Mouse (Mus musculus) midbrain, embryonic 15.5 days (tissue): ENCODE data around the gene Arl4c. TPM values are rescaled to one million over a fixed set of nuclear protein-coding genes. Genes with fewer than 3 reads are reported as not detected.
"Not testable (repeated sequence)": the region's sequence is repeated elsewhere in the genome, so short reads cannot be mapped to it uniquely, and the experiment has no call there.

ENCODE experiments used
- ATAC-seq: fragments of 200-750 bp; cut with Nextera tagmentation; replicated peaks from 2 replicates; pipeline ENCODE4 v1.8.0; 2017; ENCODE audit warnings: moderate TSS enrichment
- H3K27ac ChIP-seq: fragments of 300-500 bp; sonication (generic); 2 replicates; pipeline ENCODE4 v1.5.1; 2015; ENCODE audit warnings: mild to moderate bottlenecking, inconsistent platforms
- H3K27me3 ChIP-seq: fragments of 300-500 bp; sonication (generic); replicated peaks from 2 replicates; pipeline ENCODE4 v1.6.1; 2015; ENCODE audit warnings: inconsistent platforms
- H3K36me3 ChIP-seq: fragments of 300-500 bp; sonication (generic); replicated peaks from 2 replicates; pipeline ENCODE4 v1.6.1; 2015; ENCODE audit warnings: inconsistent platforms
- H3K4me1 ChIP-seq: fragments of 300-500 bp; sonication (generic); 2 replicates; pipeline ENCODE4 v1.6.1; 2015; ENCODE audit warnings: inconsistent platforms
- H3K4me2 ChIP-seq: fragments of 300-500 bp; sonication (generic); 2 replicates; pipeline ENCODE4 v1.6.1; 2015; ENCODE audit warnings: inconsistent platforms, mild to moderate bottlenecking, moderate library complexity
- H3K4me3 ChIP-seq: fragments of 300-500 bp; sonication (generic); 2 replicates; pipeline ENCODE4 v1.5.1; 2015; ENCODE audit warnings: mild to moderate bottlenecking, inconsistent platforms
- H3K9ac ChIP-seq: fragments of 300-500 bp; sonication (generic); 2 replicates; pipeline ENCODE4 v1.6.1; 2015; ENCODE audit warnings: mild to moderate bottlenecking, inconsistent platforms
- H3K9me3 ChIP-seq: fragments of 300-500 bp; sonication (generic); 2 replicates; pipeline ENCODE4 v1.6.1; 2016; ENCODE audit warnings: inconsistent platforms
- WGBS: fragments of 180-500 bp; shearing (Covaris S2); methylation state at CpG from one replicate; pipeline ENCODE4 v1.1.7; 2015; ENCODE audit warnings: mixed read lengths; 5-methylcytosine and 5-hydroxymethylcytosine counted together
- polyA plus RNA-seq: library from polyadenylated mRNA; unstranded; fragments of >200 nt; fragmentation: Nextera tagmentation; extraction: Ambion mirVana; gene quantifications from 2 replicates; pipeline ENCODE4 v1.2.1, GENCODE M21; 2015

Gene Arl4c
- polyA plus RNA-seq, 1 experiment from 2014 or later = 55.6 TPM

DNA sequence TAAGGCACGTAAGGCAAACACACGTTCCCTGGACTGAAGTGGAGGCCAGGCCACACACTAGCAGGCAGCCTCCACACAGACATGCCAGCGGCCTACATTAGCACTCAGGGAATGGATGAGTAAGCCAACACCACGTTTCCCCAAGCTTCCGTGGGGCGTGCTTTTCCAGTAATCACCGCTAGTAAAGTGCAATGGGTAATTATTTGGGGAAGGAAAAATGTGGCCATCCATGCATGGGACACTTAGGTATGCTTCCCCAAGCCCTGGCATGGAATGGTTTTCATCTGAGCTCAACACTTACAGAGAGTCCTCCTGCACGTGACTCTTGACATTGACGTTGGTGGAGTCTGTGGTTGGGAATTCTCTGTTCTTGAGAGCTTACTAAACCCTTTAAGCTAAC lies 50.4 kb downstream of the Arl4c start:
- H3K36me3 ChIP-seq = no peaks in the 10 kb centered on the region
- no peak overlapping the region for H3K9ac ChIP-seq
- H3K4me2 ChIP-seq = no peak overlapping the region
- no peak for ATAC-seq
- H3K4me1 ChIP-seq = no peaks in the 10 kb centered on the region
- no peaks in the 10 kb centered on the region for H3K27me3 ChIP-seq
- WGBS = 80% methylated on average over 9 of the region's 9 CpGs
- no peak overlapping the region for H3K27ac ChIP-seq
- H3K9me3 ChIP-seq = no peaks in the 10 kb centered on the region
- H3K4me3 ChIP-seq = no peak overlapping the region

DNA sequence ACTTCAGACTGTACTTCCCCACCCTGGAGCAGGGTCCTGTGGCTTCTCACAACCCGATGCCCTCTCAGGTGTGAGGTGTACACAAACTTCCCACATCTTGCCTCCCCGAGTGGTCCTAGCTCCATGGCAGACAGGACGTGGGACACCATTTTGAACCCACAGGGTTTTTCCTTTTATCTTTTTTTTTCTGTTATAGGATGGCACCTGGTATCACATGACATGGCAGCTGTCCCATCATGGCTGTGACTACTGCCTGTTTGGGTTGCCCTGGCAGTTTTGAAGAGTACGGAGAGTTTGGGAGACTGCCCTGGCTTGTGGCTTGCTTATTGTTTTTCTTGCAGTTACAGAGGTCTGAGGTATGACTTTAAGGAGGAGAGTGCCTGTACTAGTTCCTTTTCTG lies 53.3 kb downstream of the Arl4c start:
- Histone ChIP-seq H3K4me1 (no peaks in the 10 kb centered on the region), H3K27me3 (no peaks in the 10 kb centered on the region), H3K9ac (no peak overlapping the region), H3K4me2 (no peak overlapping the region), H3K4me3 (no peak overlapping the region), H3K9me3 (no peaks in the 10 kb centered on the region), H3K36me3 (no peaks in the 10 kb centered on the region), H3K27ac (no peak overlapping the region)
- ATAC-seq = no peak
- WGBS = 95% methylated on average over 4 of the region's 4 CpGs

DNA sequence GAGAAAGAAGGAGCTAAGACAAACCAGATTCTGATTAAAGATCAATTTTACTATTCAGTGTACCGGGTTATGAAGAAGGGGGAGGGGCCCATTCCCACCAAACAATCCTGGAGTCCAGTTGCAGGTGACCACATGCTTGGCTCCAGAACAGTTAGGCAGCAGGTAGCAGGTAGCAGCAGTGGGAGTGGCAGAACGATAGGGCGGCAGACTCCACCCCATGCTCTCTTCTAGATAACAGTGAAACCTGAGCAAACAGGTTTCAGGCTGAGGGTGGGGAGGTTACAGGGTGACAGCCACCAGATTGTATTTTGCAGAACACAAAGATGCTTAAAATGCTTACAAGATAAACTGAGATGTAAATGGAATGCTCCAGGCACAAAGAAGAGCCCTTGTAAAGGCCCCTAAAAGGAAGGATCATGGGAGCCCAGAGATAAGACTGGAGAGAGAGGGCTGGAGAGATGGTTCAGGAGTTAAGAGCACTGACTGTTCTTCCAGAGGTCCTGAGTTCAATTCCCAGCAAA lies 56.4 kb downstream of the Arl4c start:
- ATAC-seq = no peak
- Histone ChIP-seq H3K4me1 (no peaks in the 10 kb centered on the region), H3K4me2 (no peak overlapping the region), H3K4me3 (no peak overlapping the region), H3K36me3 (no peaks in the 10 kb centered on the region), H3K9ac (no peak overlapping the region), H3K27ac (no peak overlapping the region), H3K9me3 (no peaks in the 10 kb centered on the region), H3K27me3 (no peaks in the 10 kb centered on the region)
- WGBS = 71% methylated on average over 3 of the region's 3 CpGs

DNA sequence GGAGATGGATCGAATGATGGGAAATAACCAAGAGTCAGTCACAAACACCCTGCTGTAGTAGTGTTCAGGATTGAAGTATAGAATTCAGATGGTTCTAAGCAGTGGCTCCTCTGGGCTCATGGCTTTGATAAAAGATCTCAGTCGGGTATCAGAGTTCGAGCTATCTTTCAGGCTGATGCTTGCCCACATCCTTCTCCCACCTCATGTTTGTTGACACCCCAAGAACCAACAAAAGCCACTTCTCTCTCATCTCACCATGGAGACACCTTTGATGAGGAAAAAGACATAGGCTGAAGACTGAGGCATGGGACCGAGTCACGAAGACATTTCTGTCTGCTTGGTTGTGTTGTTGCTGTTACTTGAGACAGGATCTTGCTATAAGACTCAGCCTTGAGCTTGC lies 57.6 kb downstream of the Arl4c start:
- Histone ChIP-seq H3K27me3 (no peaks in the 10 kb centered on the region), H3K4me3 (no peak overlapping the region), H3K9ac (no peak overlapping the region), H3K27ac (no peak overlapping the region), H3K4me2 (no peak overlapping the region), H3K36me3 (no peaks in the 10 kb centered on the region), H3K4me1 (peaks cover 10% of the 10 kb centered on the region; the same call in 1 of the 2 replicates), H3K9me3 (no peaks in the 10 kb centered on the region)
- WGBS = 94% methylated on average over 5 of the region's 5 CpGs
- ATAC-seq = no peak

DNA sequence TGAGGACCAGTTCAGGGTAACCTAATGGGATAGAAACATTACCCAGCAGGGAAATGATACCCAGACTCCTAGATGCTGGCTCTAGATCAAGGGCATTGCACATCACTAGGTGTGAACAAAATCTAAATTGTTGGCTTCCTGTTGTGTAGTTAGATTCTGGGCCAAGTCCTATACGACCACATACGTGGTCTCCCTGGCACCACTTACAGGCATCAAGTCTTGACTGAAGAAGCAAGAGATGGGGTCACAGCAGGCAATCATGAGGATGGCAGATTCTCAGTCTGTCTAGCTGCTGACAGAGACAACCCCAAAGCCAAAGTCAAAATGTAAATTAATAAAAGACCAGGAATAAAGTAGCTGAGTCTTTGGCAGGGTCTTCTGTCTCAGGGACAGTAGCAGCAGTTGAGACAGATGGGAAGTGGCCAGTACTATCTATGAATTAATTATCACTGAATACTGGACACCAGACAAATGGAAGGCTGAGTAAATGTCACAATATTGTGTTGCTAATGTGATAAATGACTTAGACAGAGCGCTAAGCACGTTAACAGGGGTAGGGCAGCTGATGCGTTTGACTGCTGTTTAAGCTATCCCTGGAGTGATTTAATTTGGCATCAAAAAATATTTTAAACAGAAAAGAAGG lies 58.7 kb downstream of the Arl4c start:
- Histone ChIP-seq H3K27me3 (no peaks in the 10 kb centered on the region), H3K4me3 (no peak overlapping the region), H3K27ac (no peak overlapping the region), H3K36me3 (no peaks in the 10 kb centered on the region), H3K9ac (no peak overlapping the region), H3K4me1 (peaks cover 11% of the 10 kb centered on the region; the same call in 1 of the 2 replicates), H3K9me3 (no peaks in the 10 kb centered on the region), H3K4me2 (no peak overlapping the region)
- no peak for ATAC-seq
- 50% methylated on average over 5 of the region's 5 CpGs for WGBS

DNA sequence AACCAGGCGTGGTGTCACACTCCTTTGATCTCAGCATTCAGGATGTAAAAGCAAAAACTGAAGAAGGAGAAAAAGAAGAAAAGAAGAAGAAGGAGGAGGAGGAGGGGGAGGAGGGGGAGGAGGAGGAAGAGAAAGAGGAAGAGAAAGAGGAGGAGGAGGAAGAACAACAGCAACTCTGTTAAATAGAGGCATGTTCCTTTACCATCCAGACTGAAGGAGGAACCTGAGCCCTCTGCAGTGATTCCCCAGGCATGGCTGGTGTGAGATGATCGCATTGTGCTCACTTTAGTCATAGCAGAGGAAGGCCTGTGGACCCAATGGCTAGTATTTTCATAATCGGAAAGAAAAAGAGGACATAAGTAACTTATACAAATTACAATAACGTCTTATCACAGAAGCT lies 59.3 kb downstream of the Arl4c start:
- Histone ChIP-seq H3K27me3 (no peaks in the 10 kb centered on the region), H3K36me3 (no peaks in the 10 kb centered on the region)
- 87% methylated on average over 4 of the region's 4 CpGs for WGBS

DNA sequence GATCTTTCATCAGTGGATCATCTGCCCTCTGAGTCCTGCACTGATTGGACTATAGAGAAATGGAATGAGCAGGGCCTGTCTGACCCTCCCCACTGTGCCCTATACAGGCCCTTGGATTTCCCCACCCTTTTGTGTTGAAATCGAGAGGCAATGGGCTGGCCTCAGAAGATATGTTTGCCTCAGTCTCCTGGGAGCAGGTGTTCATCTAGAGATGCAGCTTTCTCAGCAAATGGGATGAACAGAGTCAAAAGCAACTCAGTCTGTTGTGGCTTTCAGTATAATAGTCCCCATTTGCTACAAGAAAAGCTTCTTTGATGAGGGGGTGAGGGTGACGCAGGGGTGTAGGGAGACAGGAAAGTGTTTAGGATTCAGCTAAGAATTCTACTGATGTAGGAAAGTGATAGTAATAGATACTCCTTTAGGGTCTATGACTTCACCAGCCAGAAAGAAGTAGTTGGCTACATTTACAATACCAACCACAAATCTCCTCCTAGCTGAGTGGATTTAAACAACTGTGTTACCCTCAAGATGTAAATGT lies 60.3 kb downstream of the Arl4c start:
- H3K27ac ChIP-seq = no peak overlapping the region
- no peaks in the 10 kb centered on the region for H3K27me3 ChIP-seq
- no peak overlapping the region for H3K4me3 ChIP-seq
- 70% methylated on average over 2 of the region's 2 CpGs for WGBS
- no peak overlapping the region for H3K4me2 ChIP-seq
- ATAC-seq = no peak
- no peak overlapping the region for H3K9ac ChIP-seq
- H3K36me3 ChIP-seq = no peaks in the 10 kb centered on the region
- peaks cover 11% of the 10 kb centered on the region; the same call in 1 of the 2 replicates for H3K4me1 ChIP-seq
- H3K9me3 ChIP-seq = no peaks in the 10 kb centered on the region

More for the DNA sequence above, 59.3 kb downstream of the Arl4c start:
- H3K27ac ChIP-seq = no peak overlapping the region
- no peak for ATAC-seq
- H3K9me3 ChIP-seq = no peaks in the 10 kb centered on the region
- no peak overlapping the region for H3K4me3 ChIP-seq
- H3K9ac ChIP-seq = no peak overlapping the region
- peaks cover 11% of the 10 kb centered on the region; the same call in 1 of the 2 replicates for H3K4me1 ChIP-seq
- H3K4me2 ChIP-seq = no peak overlapping the region

DNA sequence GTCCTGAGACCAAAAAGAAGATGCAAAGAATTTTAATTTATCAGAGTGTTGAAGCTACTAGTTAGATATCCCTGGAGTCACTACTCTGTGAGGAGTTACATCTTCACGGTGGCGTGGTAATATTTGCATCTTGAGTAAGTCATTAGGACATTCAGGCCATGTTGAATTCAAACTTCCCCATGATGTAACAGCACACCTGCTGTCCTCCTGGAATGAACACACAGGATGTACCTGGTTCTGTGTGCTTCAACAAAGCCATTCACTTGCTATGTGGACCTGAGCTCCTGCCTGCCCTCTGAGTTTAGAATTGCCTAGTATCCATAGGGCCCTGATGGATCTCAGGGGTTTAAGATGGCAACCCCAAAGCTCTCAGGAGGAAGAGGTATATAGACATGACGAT lies 60.8 kb downstream of the Arl4c start:
- WGBS = 91% methylated on average over 3 of the region's 3 CpGs
- no peak overlapping the region for H3K4me3 ChIP-seq
- H3K27ac ChIP-seq = no peak overlapping the region
- H3K4me1 ChIP-seq = peaks cover 11% of the 10 kb centered on the region; the same call in 1 of the 2 replicates
- H3K9me3 ChIP-seq = no peaks in the 10 kb centered on the region
- no peak for ATAC-seq
- no peak overlapping the region for H3K4me2 ChIP-seq
- no peak overlapping the region for H3K9ac ChIP-seq
- H3K27me3 ChIP-seq = no peaks in the 10 kb centered on the region
- H3K36me3 ChIP-seq = no peaks in the 10 kb centered on the region

DNA sequence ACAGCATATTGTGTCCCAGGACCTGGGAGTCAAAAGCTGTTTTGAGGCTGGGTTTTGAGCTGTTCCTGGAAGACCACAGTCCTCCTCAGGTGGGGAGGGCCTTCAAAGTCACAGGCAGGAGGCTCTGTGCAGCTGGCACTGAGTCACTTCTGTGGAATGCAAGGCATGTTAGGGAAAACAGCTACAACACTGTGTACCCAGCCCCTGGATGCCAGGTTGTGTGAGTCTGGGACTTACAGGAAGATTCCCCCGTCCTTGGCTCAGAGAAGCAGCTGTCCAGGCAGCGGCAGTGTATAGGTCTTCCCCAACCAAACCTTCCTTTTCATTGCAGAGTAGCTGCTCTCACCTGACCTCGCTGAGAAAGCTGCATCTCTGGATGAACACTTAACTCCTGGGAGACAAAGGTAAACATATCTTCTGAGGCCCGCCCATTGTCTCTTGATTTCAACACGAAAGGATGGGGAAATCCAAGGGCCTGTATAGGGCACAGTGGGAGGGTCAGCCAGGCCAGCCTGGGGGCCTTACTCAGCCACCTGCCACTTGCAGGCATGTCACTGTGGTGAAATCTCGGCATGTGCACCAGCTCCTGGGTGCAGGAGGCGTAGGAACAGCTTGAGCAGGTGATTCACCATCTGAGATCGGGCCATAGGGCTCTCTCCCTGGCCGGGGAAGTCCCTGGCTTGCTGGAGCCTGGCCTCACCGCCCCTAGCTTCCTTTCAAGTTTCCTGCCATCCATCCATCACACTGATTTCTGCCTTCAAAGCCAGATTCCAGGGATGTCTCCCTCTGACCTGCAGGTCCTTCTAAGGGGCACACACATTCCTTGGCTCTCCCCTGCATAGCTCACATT lies 62.4 kb downstream of the Arl4c start:
- no peaks in the 10 kb centered on the region for H3K36me3 ChIP-seq
- WGBS = 34% methylated on average over 10 of the region's 10 CpGs
- no peak overlapping the region for H3K9ac ChIP-seq
- H3K27ac ChIP-seq = no peak overlapping the region
- no peaks in the 10 kb centered on the region for H3K27me3 ChIP-seq
- H3K4me1 ChIP-seq = peaks cover 11% of the 10 kb centered on the region; the same call in 1 of the 2 replicates
- H3K4me2 ChIP-seq = no peak overlapping the region
- ATAC-seq = no peak
- H3K9me3 ChIP-seq = no peaks in the 10 kb centered on the region
- H3K4me3 ChIP-seq = no peak overlapping the region

DNA sequence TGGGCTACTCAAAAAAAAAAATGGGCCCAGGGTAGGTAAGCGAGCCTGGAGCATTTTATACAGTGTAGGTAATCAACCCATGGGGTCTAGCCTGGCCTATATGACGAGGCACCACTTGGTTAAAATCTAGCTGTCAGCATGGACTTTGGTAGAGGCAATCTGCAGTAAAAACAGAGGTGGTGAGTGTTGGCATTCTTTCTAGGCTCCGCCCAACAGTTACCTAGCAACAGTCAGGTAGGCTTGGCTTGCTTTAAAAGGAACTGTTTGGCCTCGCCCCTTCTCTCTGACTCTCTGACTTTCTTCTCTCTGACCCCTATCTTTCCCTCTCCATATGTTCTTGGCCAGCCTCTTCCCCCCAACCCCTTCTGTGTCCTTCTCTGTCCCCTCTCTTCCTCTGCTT lies 63.4 kb downstream of the Arl4c start:
- Histone ChIP-seq H3K27ac (no peak overlapping the region), H3K4me2 (no peak overlapping the region), H3K4me3 (no peak overlapping the region), H3K36me3 (no peaks in the 10 kb centered on the region), H3K9me3 (no peaks in the 10 kb centered on the region), H3K27me3 (no peaks in the 10 kb centered on the region), H3K9ac (no peak overlapping the region), H3K4me1 (peaks cover 11% of the 10 kb centered on the region; the same call in 1 of the 2 replicates)
- no peak for ATAC-seq
- WGBS = 65% methylated on average over 4 of the region's 4 CpGs

DNA sequence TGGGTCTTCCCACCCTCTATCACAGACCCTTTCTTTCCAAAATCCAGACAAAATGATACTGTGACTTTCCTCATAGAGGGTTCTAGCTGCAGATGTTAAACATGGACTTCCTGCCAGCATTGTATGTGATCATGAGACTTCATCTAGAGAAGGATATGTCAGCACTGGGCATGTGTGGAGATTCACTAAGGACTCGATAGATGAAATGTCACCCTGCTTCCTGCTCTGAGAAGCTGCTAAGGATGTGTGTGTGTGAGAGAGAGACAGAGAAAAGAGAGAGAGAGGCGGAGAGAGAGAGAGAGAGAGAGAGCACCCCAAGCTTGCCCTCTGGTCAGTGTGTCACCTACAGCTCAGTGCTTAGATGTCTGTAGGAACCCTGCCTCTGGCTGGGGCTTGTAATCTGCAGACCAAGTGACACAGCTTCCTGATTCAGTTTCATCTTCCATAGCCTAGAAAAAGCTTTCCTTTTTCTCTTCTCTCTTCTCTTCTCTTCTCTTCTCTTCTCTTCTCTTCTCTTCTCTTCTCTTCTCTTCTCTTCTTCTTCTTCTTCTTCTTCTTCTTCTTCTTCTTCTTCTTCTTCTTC lies 65.4 kb downstream of the Arl4c start:
- 89% methylated on average over 2 of the region's 2 CpGs for WGBS

DNA sequence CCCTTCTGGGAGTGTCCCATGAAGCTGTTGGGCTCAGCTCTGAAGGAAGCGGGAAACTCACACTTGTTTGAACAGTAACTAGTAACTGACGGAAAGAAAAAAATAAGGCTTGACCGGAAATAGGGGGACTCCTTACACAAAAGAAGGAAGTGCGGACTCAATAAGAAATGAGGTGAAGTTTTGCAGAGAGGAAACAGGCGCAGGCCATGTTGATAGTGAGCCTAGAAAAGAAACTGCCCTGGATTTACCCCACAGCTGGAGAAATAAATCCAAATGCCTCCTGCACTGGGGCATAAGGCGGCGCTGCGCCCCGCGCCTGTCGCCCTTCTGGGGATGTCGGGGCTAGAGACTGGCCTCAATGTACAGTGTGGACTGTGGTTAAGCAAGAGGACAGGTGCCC lies 66.4 kb downstream of the Arl4c start:
- WGBS = 91% methylated on average over 12 of the region's 12 CpGs
- no peak for ATAC-seq
- no peak overlapping the region for H3K4me3 ChIP-seq

More for the DNA sequence above, 65.4 kb downstream of the Arl4c start:
- not testable (repeated sequence) for H3K9ac ChIP-seq, H3K9me3 ChIP-seq, ATAC-seq, H3K27ac ChIP-seq, H3K36me3 ChIP-seq, H3K4me3 ChIP-seq, H3K27me3 ChIP-seq, H3K4me2 ChIP-seq
- peaks cover 11% of the 10 kb centered on the region; the same call in 1 of the 2 replicates for H3K4me1 ChIP-seq

More for the DNA sequence above, 66.4 kb downstream of the Arl4c start:
- Histone ChIP-seq H3K4me1 (peaks cover 11% of the 10 kb centered on the region; the same call in 1 of the 2 replicates), H3K4me2 (no peak overlapping the region), H3K27me3 (no peaks in the 10 kb centered on the region), H3K27ac (no peak overlapping the region), H3K9ac (no peak overlapping the region), H3K9me3 (no peaks in the 10 kb centered on the region), H3K36me3 (no peaks in the 10 kb centered on the region)
